Mouse (Mus musculus): ENCODE results near the gene Taf5. TPM values are rescaled to one million over a fixed set of nuclear protein-coding genes. Genes with fewer than 3 reads are reported as not detected.

Gene Taf5
- 1.2 TPM for polyA plus RNA-seq (2017; shearing (Covaris generic))

DNA sequence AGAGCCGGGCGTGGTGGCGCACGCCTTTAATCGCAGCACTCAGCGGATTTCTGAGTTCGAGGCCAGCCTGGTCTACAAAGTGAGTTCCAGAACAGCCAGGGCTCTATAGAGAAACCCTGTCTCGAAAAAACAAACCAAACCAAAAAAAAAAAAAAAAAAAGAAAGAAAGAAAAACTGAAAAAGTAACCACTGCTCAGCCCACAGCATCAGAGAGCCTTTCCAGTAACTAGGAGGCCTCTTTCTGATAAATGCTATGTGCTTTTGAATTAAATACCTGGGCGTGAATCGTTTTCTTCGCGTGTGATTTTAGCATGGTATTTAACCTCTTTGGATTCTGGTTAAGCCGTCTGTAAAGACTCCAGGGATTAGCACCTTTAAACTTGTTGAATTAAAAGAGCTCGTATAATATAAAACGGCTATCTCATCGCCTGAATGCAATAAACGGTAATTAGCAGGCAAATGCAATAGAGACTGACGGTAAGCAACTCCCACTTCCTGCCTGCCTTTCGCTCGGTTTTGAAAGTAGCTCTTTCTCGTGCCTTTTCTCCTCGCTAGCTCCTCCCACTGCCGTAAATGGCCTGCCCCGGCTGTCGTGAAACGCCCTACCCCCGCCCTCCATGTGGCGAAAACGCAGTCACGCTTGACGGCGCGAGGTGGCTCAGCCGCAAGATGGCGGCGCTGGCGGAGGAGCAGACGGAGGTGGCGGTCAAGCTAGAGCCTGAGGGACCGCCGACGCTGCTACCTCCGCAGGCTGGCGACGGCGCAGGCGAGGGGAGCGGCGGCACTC lies at the start of gene Taf5:
TSS of gene Taf5 (plus strand) at position 651 of the 787 bp plus-strand sequence.

GRCm38 (mm10) chr19:47050271-47051032 lies 17.1 kb upstream of the Taf5 start, which contains the start of gene Pcgf6:
Pcgf6 (minus strand) TSS chr19:47050906.

GRCm38 (mm10) chr19:47090550-47091156 lies 23.1 kb downstream of the Taf5 start, which contains the start of the genes Usmg5 and Pdcd11:
Usmg5 (minus strand) TSS chr19:47090647.
Pdcd11 (plus strand) TSS chr19:47090768.

Other genes starting within 250 kb of the Taf5 start
- not detected for gene Ina, start 53.0 kb upstream of the Taf5 start, polyA plus RNA-seq (2017; shearing (Covaris generic))
- 68.4 TPM for gene Nt5c2, start 52.6 kb upstream of the Taf5 start, polyA plus RNA-seq (2017; shearing (Covaris generic))
- gene Pcgf6, start 16.8 kb upstream of the Taf5 start, polyA plus RNA-seq (2017; shearing (Covaris generic)), result 5.4 TPM
- 388 TPM for gene Usmg5, start 22.9 kb downstream of the Taf5 start, polyA plus RNA-seq (2017; shearing (Covaris generic))
- gene Pdcd11, start 23.0 kb downstream of the Taf5 start, polyA plus RNA-seq (2017; shearing (Covaris generic)), result 25.1 TPM
- gene Calhm2, start 70.5 kb downstream of the Taf5 start, polyA plus RNA-seq (2017; shearing (Covaris generic)), result 25.8 TPM
- not detected for gene Calhm1, start 76.5 kb downstream of the Taf5 start, polyA plus RNA-seq (2017; shearing (Covaris generic))
- not detected for gene Calhm3, start 90.0 kb downstream of the Taf5 start, polyA plus RNA-seq (2017; shearing (Covaris generic))
- not detected for gene Neurl1a, start 111.1 kb downstream of the Taf5 start, polyA plus RNA-seq (2017; shearing (Covaris generic))

Measured in CD4-positive, CD25-positive, alpha-beta regulatory T cell, adult 9 weeks (primary cell).